Mouse (Mus musculus): ENCODE data around the gene Ncf1. TPM values are rescaled to one million over a fixed set of nuclear protein-coding genes. Genes with fewer than 3 reads are reported as not detected.

Ncf1 gene
- total RNA-seq (2023), result 100 to 1,000 TPM; 313 to 325 TPM

GRCm38 (mm10) chr5:134229391-134229790 is at the start of gene Ncf1:
Gene Ncf1 (minus strand): TSS chr5:134229625.

GRCm38 (mm10) chr5:134183880-134184808 is 45.3 kb downstream of the Ncf1 start, which contains the start of gene Gtf2ird2:
Gene Gtf2ird2 (plus strand): TSS chr5:134184019.

GRCm38 (mm10) chr5:134176169-134176881 is 53.1 kb downstream of the Ncf1 start, which contains the start of gene Rcc1l:
Gene Rcc1l (minus strand): TSS chr5:134176774.

Other genes with a start within 250 kb of the Ncf1 start
- 1 to 10 TPM; 8.9 TPM for gene Castor2, start 129.9 kb downstream of the Ncf1 start, total RNA-seq (2023)
- 1 to 10 TPM; 8.8 to 9.3 TPM for gene Rcc1l, start 52.9 kb downstream of the Ncf1 start, total RNA-seq (2023)
- 1 to 10 TPM; 7.8 to 9.0 TPM for gene Gtf2ird2, start 45.6 kb downstream of the Ncf1 start, total RNA-seq (2023)
- gene Gtf2i, start 85.1 kb upstream of the Ncf1 start, total RNA-seq (2023), result 10 to 100 TPM; 44.5 to 52.9 TPM
- gene Gtf2ird1, start 227.1 kb upstream of the Ncf1 start, total RNA-seq (2023), result 10 to 100 TPM; 58.6 to 74.0 TPM